Mouse (Mus musculus) adrenal gland, postnatal 36 days (tissue): ENCODE measurements around the gene Map2k1. TPM values are rescaled to one million over a fixed set of nuclear protein-coding genes. Genes with fewer than 3 reads are reported as not detected.
A peak's percentile ranks its signal among the peaks of the same experiment; 100 is the strongest.
"Not testable (repeated sequence)": the region's sequence is repeated elsewhere in the genome, so short reads cannot be mapped to it uniquely, and the experiment has no call there.

Source experiments
- DNase-seq, 2 experiments: peaks; one replicate each; pipeline ENCODE4 v3.0.0; 2021; ENCODE audit warnings: mixed read lengths in 1 of 2
- long read RNA-seq, 2 experiments: library from polyadenylated mRNA; stranded (forward); transcript quantifications; one replicate each; pipeline ENCODE4 v2.0.0; 2021; ENCODE audit warnings: borderline sequencing depth in 2 of 2
- total RNA-seq, 2 experiments: library from RNA; stranded (reverse); gene quantifications; 2 replicates each; pipeline ENCODE4 v1.2.3; 2021

Gene Map2k1
- total RNA-seq = 10 to 100 TPM; 80.4 to 91.1 TPM
- long read RNA-seq, experiment 1, transcript Map2k1-201 (11 exons, 2,436 nt) = major isoform, 136 of 152 reads
- long read RNA-seq, experiment 1, partial matches to known transcripts = 8 of 152 reads
- long read RNA-seq, experiment 1, other reads (novel, unspliced or antisense) = 8 of 152 reads
- long read RNA-seq, experiment 2, transcript Map2k1-201 (11 exons, 2,436 nt) = major isoform, 30 of 37 reads
- long read RNA-seq, experiment 2, partial matches to known transcripts = 3 of 37 reads
- long read RNA-seq, experiment 2, other reads (novel, unspliced or antisense) = 4 of 37 reads

GRCm38 (mm10) chr9:64253021-64253904, at the start of gene Map2k1:
Gene Map2k1, minus strand, starts transcription at chr9:64253631.
- peak; percentile 100 for DNase-seq

- DNase-seq = not testable (repeated sequence)
Measured at GRCm38 (mm10) chr9:64303086-64303485, 49.7 kb upstream of the Map2k1 start.

GRCm38 (mm10) chr9:64282404-64282987, 29.1 kb upstream of the Map2k1 start:
- DNase-seq = no peak

GRCm38 (mm10) chr9:64281781-64282178, 28.3 kb upstream of the Map2k1 start:
- no peak for DNase-seq

GRCm38 (mm10) chr9:64281105-64281780, 27.8 kb upstream of the Map2k1 start, which contains the start of gene Tipin:
Gene Tipin, plus strand, starts transcription at chr9:64281581.
- peak; percentile 97 to 98 for DNase-seq

- no peak for DNase-seq
Measured at GRCm38 (mm10) chr9:64278665-64279310, 25.4 kb upstream of the Map2k1 start.

GRCm38 (mm10) chr9:64277706-64278105, 24.3 kb upstream of the Map2k1 start:
- peak; percentile 66 to 75 for DNase-seq

- DNase-seq = peak in 1 of 2 experiments; percentile 2
Measured at GRCm38 (mm10) chr9:64274919-64275318, 21.5 kb upstream of the Map2k1 start.

GRCm38 (mm10) chr9:64274291-64274690, 20.9 kb upstream of the Map2k1 start:
- DNase-seq = no peak

- no peak for DNase-seq
Measured at GRCm38 (mm10) chr9:64273757-64274156, 20.3 kb upstream of the Map2k1 start.

- DNase-seq = peak; percentile 22 to 52
Measured at GRCm38 (mm10) chr9:64272611-64273010, 19.2 kb upstream of the Map2k1 start.

GRCm38 (mm10) chr9:64271249-64271648, 17.8 kb upstream of the Map2k1 start:
- DNase-seq = no peak

- DNase-seq = not testable (repeated sequence)
Measured at GRCm38 (mm10) chr9:64268836-64269235, 15.4 kb upstream of the Map2k1 start.

- no peak for DNase-seq
Measured at GRCm38 (mm10) chr9:64268196-64268595, 14.8 kb upstream of the Map2k1 start.

- DNase-seq = no peak
Measured at GRCm38 (mm10) chr9:64267231-64267630, 13.8 kb upstream of the Map2k1 start.

GRCm38 (mm10) chr9:64264813-64265212, 11.4 kb upstream of the Map2k1 start:
- DNase-seq = no peak

GRCm38 (mm10) chr9:64261023-64261422, 7.6 kb upstream of the Map2k1 start:
- DNase-seq = no peak

- DNase-seq = no peak
Measured at GRCm38 (mm10) chr9:64259906-64260305, 6.5 kb upstream of the Map2k1 start.

GRCm38 (mm10) chr9:64256204-64256603, 2.8 kb upstream of the Map2k1 start:
- DNase-seq = no peak

- DNase-seq = no peak
Measured at GRCm38 (mm10) chr9:64255422-64255821, 2.0 kb upstream of the Map2k1 start.

- peak in 1 of 2 experiments; percentile 48 for DNase-seq
Measured at GRCm38 (mm10) chr9:64252591-64253020, 825 bp downstream of the Map2k1 start.
